Mouse (Mus musculus) MN1 (cell line): ENCODE results near the gene Pnpla3.
"Not testable (repeated sequence)": the region's sequence is repeated elsewhere in the genome, so short reads cannot be mapped to it uniquely, and the experiment has no call there.

Experiments used
- DNase-seq: peaks from one replicate; pipeline ENCODE4 v3.0.0-alpha.2; 2016; ENCODE audit warnings: low spot score

Gene Pnpla3

GRCm38 (mm10) chr15:84167600-84167999 lies at the start of gene Pnpla3:
TSS of gene Pnpla3 (plus strand) at chr15:84167837.
- DNase-seq: peak; percentile 99

- DNase-seq: peak; percentile 73
These were observed 47.0 kb upstream of the Pnpla3 start for GRCm38 (mm10) chr15:84120612-84121011.

GRCm38 (mm10) chr15:84121036-84121435 lies 46.6 kb upstream of the Pnpla3 start:
- peak; percentile 63 for DNase-seq

- no peak for DNase-seq
These were observed 44.6 kb upstream of the Pnpla3 start, which contains the start of gene Pnpla5 for GRCm38 (mm10) chr15:84123075-84123474. TSS of gene Pnpla5 (minus strand) at chr15:84123175.

GRCm38 (mm10) chr15:84124086-84124485 lies 43.6 kb upstream of the Pnpla3 start:
- DNase-seq: no peak

GRCm38 (mm10) chr15:84126447-84126846 lies 41.2 kb upstream of the Pnpla3 start:
- DNase-seq: no peak

- DNase-seq: no peak
These were observed 40.8 kb upstream of the Pnpla3 start for GRCm38 (mm10) chr15:84126871-84127270.

GRCm38 (mm10) chr15:84131096-84131786 lies 36.4 kb upstream of the Pnpla3 start:
- peak; percentile 98 for DNase-seq

- DNase-seq: no peak
These were observed 35.7 kb upstream of the Pnpla3 start for GRCm38 (mm10) chr15:84131971-84132370.

- DNase-seq: no peak
These were observed 34.2 kb upstream of the Pnpla3 start for GRCm38 (mm10) chr15:84133440-84133839.

- DNase-seq: peak; percentile 61
These were observed 32.2 kb upstream of the Pnpla3 start for GRCm38 (mm10) chr15:84135472-84135871.

GRCm38 (mm10) chr15:84136473-84137415 lies 30.9 kb upstream of the Pnpla3 start:
- DNase-seq: no peak

- no peak for DNase-seq
These were observed 28.0 kb upstream of the Pnpla3 start for GRCm38 (mm10) chr15:84139592-84140005.

GRCm38 (mm10) chr15:84140109-84140508 lies 27.5 kb upstream of the Pnpla3 start:
- no peak for DNase-seq

- no peak for DNase-seq
These were observed 26.7 kb upstream of the Pnpla3 start for GRCm38 (mm10) chr15:84140929-84141328.

- no peak for DNase-seq
These were observed 11.5 kb upstream of the Pnpla3 start for GRCm38 (mm10) chr15:84156158-84156557.

GRCm38 (mm10) chr15:84157530-84157929 lies 10.1 kb upstream of the Pnpla3 start:
- DNase-seq: not testable (repeated sequence)

- no peak for DNase-seq
These were observed 5.8 kb upstream of the Pnpla3 start for GRCm38 (mm10) chr15:84161871-84162270.

- DNase-seq: no peak
These were observed 819 bp upstream of the Pnpla3 start for GRCm38 (mm10) chr15:84166818-84167217.

GRCm38 (mm10) chr15:84168170-84169161 lies 829 bp downstream of the Pnpla3 start:
- DNase-seq: peak; percentile 91

GRCm38 (mm10) chr15:84169511-84169910 lies 1.9 kb downstream of the Pnpla3 start:
- no peak for DNase-seq

- DNase-seq: no peak
These were observed 3.5 kb downstream of the Pnpla3 start for GRCm38 (mm10) chr15:84171166-84171565.
